Mouse (Mus musculus) gastrocnemius, postnatal 14 days (tissue): Measurements from ENCODE around the gene Vmn1r61. TPM values are rescaled to one million over a fixed set of nuclear protein-coding genes. Genes with fewer than 3 reads are reported as not detected.

ENCODE experiments used
- DNase-seq: peaks from one replicate; pipeline ENCODE4 v3.0.0; 2021; ENCODE audit warnings: mixed read lengths
- intact Hi-C: fragments of 180-260 bp; cut with DNase I; formaldehyde crosslinking; loops from one replicate; pipeline ENCODE4 v1.15.1; 2025; ENCODE audit warnings: low total_unique reads
- long read RNA-seq, 2 experiments: library from polyadenylated mRNA; stranded (forward); transcript quantifications; one replicate each; pipeline ENCODE4 v2.0.0; 2021
- total RNA-seq, 2 experiments: library from RNA; stranded (reverse); gene quantifications; 2 replicates each; pipeline ENCODE4 v1.2.3; 2021

The Vmn1r61 gene
- not detected for total RNA-seq
- long read RNA-seq, experiment 1: 0 reads
- long read RNA-seq, experiment 2: 0 reads

GRCm38 (mm10) chr7:5613195-5613594 lies at the start of gene Vmn1r61:
TSS of gene Vmn1r61 (minus strand) at chr7:5613295.
- intact Hi-C loops: no loop called here
- no peak for DNase-seq

Other genes starting within 250 kb of the Vmn1r61 start
- gene Vmn1r58, start 199.9 kb downstream of the Vmn1r61 start, total RNA-seq: not detected
- not detected for gene Vmn1r59, start 156.5 kb downstream of the Vmn1r61 start, total RNA-seq
- gene Vmn2r28, start 119.3 kb downstream of the Vmn1r61 start, total RNA-seq: not detected
- gene Vmn1r60, start 66.0 kb downstream of the Vmn1r61 start, total RNA-seq: not detected
- not detected for gene Vmn1r62, start 60.3 kb upstream of the Vmn1r61 start, total RNA-seq
- not detected for gene Vmn1r63, start 192.2 kb upstream of the Vmn1r61 start, total RNA-seq